In genomic region chr11:62251047-62251446, GRCm38 (mm10) we compare ENCODE assay signal across 8 mouse cellular contexts. TPM values are rescaled to one million over a fixed set of nuclear protein-coding genes. Genes with fewer than 3 reads are reported as not detected.
DNase-seq lines count a peak whose midpoint lies in the region; ATAC-seq and TF ChIP-seq lines count a peak whose summit lies in the region.
"Had no signal": no experiment of that assay in that cellular context is flagged by ENCODE, and none has a peak within 500 bp of the region (broad histone marks: within the 10 kb centered on the region; RNA-seq: fewer than 3 reads in every experiment).

No protein-coding gene starts in this region.

- H3K27me3 ChIP-seq in lung, postnatal 0 days (replicated peaks; ENCODE audit: insufficient read depth, low read length), result no peaks in the 10 kb centered on the region

- H3K9me3 ChIP-seq in lung, postnatal 0 days (ENCODE audit: low read length), result no peaks in the 10 kb centered on the region

- TF ChIP-seq EP300 in lung, postnatal 0 days (IDR thresholded peaks at IDR 0.05), result no peak

- no peak overlapping the region for H3K9ac ChIP-seq in lung, postnatal 0 days (replicated peaks; ENCODE audit: low read depth)

- TF ChIP-seq CTCF in lung, postnatal 0 days (IDR thresholded peaks at IDR 0.05), result no peak

- DNase-seq in urinary bladder, adult 18-20 months (ENCODE audit: low spot score in 2 of 2), result peak; percentile 52 to 61
- no peak for DNase-seq in urinary bladder, postnatal 10 days (ENCODE audit: low spot score)
- peak; percentile 80 for DNase-seq in lung, postnatal 0 days (ENCODE audit: low spot score)
- DNase-seq in yolk sac, embryonic 10.5 days (ENCODE audit: low spot score), result peak; percentile 35
- no peak for DNase-seq in right cerebral cortex, adult 2 months (ENCODE audit: low spot score in 2 of 2)
- DNase-seq in adrenal gland, postnatal 25 days, result no peak

- peak; percentile 55 to 70 for ATAC-seq in hematopoietic stem cell, adult 5-6 weeks (replicated peaks in 1 of 2; ENCODE audit: insufficient read depth in 1 of 2, low FRiP score in 2 of 2, low TSS enrichment in 1 of 2, low read depth in 1 of 2, poor library complexity in 2 of 2, severe bottlenecking in 2 of 2)
- peak; percentile 8; the same call in 1 of the 2 replicates for ATAC-seq in lung, postnatal 0 days

- peaks cover 7% of the 10 kb centered on the region; the same call in 1 of the 2 replicates for H3K4me1 ChIP-seq in lung, postnatal 0 days (ENCODE audit: insufficient read depth, low read depth, low read length)

- no peaks in the 10 kb centered on the region for H3K36me3 ChIP-seq in lung, postnatal 0 days (ENCODE audit: insufficient read depth, low read length)

- H3K27ac ChIP-seq in lung, postnatal 0 days (ENCODE audit: low read length), result no peak overlapping the region

- 34% methylated on average over 11 of the region's 11 CpGs for WGBS in lung, postnatal 0 days

- peak overlapping the region; percentile 94 for H3K4me2 ChIP-seq in lung, postnatal 0 days (replicated peaks; ENCODE audit: low read depth, low read length)

- H3K4me3 ChIP-seq in lung, postnatal 0 days (ENCODE audit: low read depth, low read length), result peak overlapping the region; percentile 12; the same call in 1 of the 2 replicates
- H3K4me3 ChIP-seq: erythroblast, embryonic 14.5 days had no signal

RNA-seq across cellular contexts. Expression of gene Adora2b, which starts 2.3 kb away (rescaled TPM):
- 0.63 and 2.2 TPM in 2 replicates for total RNA-seq in hematopoietic stem cell, adult 5-6 weeks (2017)
- 27.7 and 39.8 TPM in 2 replicates for polyA plus RNA-seq in lung, postnatal 0 days (2015; fragmentation: Nextera tagmentation; extraction: Ambion mirVana)
- 0.76 and 0.81 TPM in 2 replicates for total RNA-seq in adrenal gland, postnatal 25 days (2021)

RNA-seq across cellular contexts. Expression of gene Zswim7, which starts 30.1 kb away (rescaled TPM):
- 6.1 and 14.6 TPM in 2 replicates for total RNA-seq in hematopoietic stem cell, adult 5-6 weeks (2017)
- polyA plus RNA-seq in lung, postnatal 0 days (2015; fragmentation: Nextera tagmentation; extraction: Ambion mirVana), result 15.5 and 20.9 TPM in 2 replicates
- total RNA-seq in adrenal gland, postnatal 25 days (2021), result 20.2 and 22.1 TPM in 2 replicates

RNA-seq across cellular contexts. Expression of gene Ttc19, which starts 30.2 kb away (rescaled TPM):
- 22.4 and 29.3 TPM in 2 replicates for total RNA-seq in hematopoietic stem cell, adult 5-6 weeks (2017)
- polyA plus RNA-seq in lung, postnatal 0 days (2015; fragmentation: Nextera tagmentation; extraction: Ambion mirVana), result 10.1 and 11.4 TPM in 2 replicates
- 36.2 and 43.9 TPM in 2 replicates for total RNA-seq in adrenal gland, postnatal 25 days (2021)

Comparison
In these comparisons a context has a peak if more than half of its experiments do, and no peak if none do; other contexts are left out.
1. DNase-seq: peak in urinary bladder, adult 18-20 months (2 of 2), lung, postnatal 0 days (single experiment) and yolk sac, embryonic 10.5 days (single experiment); none in urinary bladder, postnatal 10 days (single experiment), right cerebral cortex, adult 2 months (0 of 2) and adrenal gland, postnatal 25 days (single experiment).